In the genomic region with DNA sequence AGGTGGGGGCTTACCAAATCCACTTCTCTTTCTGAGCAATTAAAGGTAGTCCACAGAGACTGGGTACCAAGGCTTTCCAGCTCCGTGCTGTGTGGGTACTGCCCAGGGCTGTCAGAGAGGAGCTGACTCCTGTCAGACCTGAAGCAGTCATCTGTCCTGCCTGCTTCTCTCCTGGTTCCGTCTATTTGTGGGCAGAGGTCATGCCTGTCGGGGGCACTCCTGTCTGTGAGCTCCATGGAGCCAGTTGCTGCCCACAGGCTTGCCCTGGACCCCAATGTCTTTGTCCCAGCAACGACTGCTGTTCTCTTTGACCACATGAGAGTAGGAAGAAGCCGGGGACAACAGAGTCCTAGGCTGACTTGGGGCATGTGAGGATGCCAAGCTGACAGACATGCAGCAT, we compare ENCODE assay signal across 14 mouse cellular contexts.
"Had no signal": no experiment of that assay in that cellular context is flagged by ENCODE, and none has a peak within 500 bp of the region (broad histone marks: within the 10 kb centered on the region; RNA-seq: fewer than 3 reads in every experiment).

No protein-coding gene starts in this region.

- H3K9me3 ChIP-seq: limb, embryonic 10.5 days; limb, embryonic 13.5 days; liver, embryonic 12.5 days; liver, embryonic 15.5 days; midbrain, embryonic 10.5 days; midbrain, embryonic 13.5 days had no signal

- H3K27me3 ChIP-seq: limb, embryonic 13.5 days; liver, embryonic 15.5 days; midbrain, embryonic 13.5 days had no signal

- H3K4me3 ChIP-seq: layer of hippocampus, adult 2 months; limb, embryonic 10.5 days; limb, embryonic 13.5 days; liver, embryonic 12.5 days; liver, embryonic 15.5 days; midbrain, embryonic 10.5 days; midbrain, embryonic 13.5 days had no signal

- H3K36me3 ChIP-seq: limb, embryonic 10.5 days; limb, embryonic 13.5 days; liver, embryonic 12.5 days; liver, embryonic 15.5 days; midbrain, embryonic 10.5 days; midbrain, embryonic 13.5 days had no signal

- H3K9ac ChIP-seq: limb, embryonic 13.5 days; liver, embryonic 12.5 days; liver, embryonic 15.5 days; midbrain, embryonic 13.5 days had no signal

- ATAC-seq: liver, embryonic 12.5 days; midbrain, embryonic 13.5 days had no signal

- DNase-seq: kidney, adult 9 months; layer of hippocampus, adult 9-11 months; liver; thymus, adult 18-20 months; thymus, postnatal 36 days had no signal

- H3K4me2 ChIP-seq: limb, embryonic 13.5 days; liver, embryonic 12.5 days; liver, embryonic 15.5 days; midbrain, embryonic 13.5 days had no signal

- H3K27ac ChIP-seq: kidney, postnatal 0 days; limb, embryonic 13.5 days; liver, embryonic 15.5 days; macrophage; midbrain, embryonic 10.5 days; midbrain, embryonic 13.5 days had no signal
